Mouse (Mus musculus) small intestine, adult 2 months (tissue): ENCODE measurements around the gene Zfp575. TPM values are rescaled to one million over a fixed set of nuclear protein-coding genes. Genes with fewer than 3 reads are reported as not detected.

ENCODE experiments used
- H3K27ac ChIP-seq: fragments of 200-500 bp; 2 replicates; pipeline ENCODE4 v1.5.1; 2012; ENCODE audit warnings: low read depth, low read length, control low read depth, inconsistent platforms; ENCODE audit not compliant: insufficient read depth
- H3K27me3 ChIP-seq: fragments of 200-500 bp; 2 replicates; pipeline ENCODE4 v1.6.1; 2012; ENCODE audit warnings: mild to moderate bottlenecking, moderate library complexity, low read length, inconsistent platforms; ENCODE audit not compliant: control insufficient read depth, insufficient read depth
- H3K36me3 ChIP-seq: fragments of 200-500 bp; 2 replicates; pipeline ENCODE4 v1.6.1; 2012; ENCODE audit warnings: mild to moderate bottlenecking, low read length, control low read depth, inconsistent platforms; ENCODE audit not compliant: control insufficient read depth, insufficient read depth
- H3K4me1 ChIP-seq: fragments of 200-500 bp; 2 replicates; pipeline ENCODE4 v1.6.1; 2012; ENCODE audit warnings: low read length, inconsistent platforms, mixed read lengths; ENCODE audit not compliant: control insufficient read depth, insufficient read depth, insufficient read length
- H3K4me3 ChIP-seq: fragments of 200-500 bp; 2 replicates; pipeline ENCODE4 v1.5.1; 2012; ENCODE audit warnings: low read depth, mild to moderate bottlenecking, control low read depth, inconsistent platforms, low read length, moderate library complexity
- CTCF ChIP-seq: fragments of 200-500 bp; IDR thresholded peaks from 2 replicates; pipeline ENCODE4 v1.5.1; 2012; ENCODE audit warnings: low read depth, mild to moderate bottlenecking, control low read depth, inconsistent platforms, low read length, moderate library complexity, mixed read lengths; ENCODE audit not compliant: insufficient replicate concordance, insufficient read length; ENCODE audit errors: extremely low read depth
- POLR2A ChIP-seq: fragments of 200-500 bp; IDR thresholded peaks from 2 replicates; pipeline ENCODE4 v1.6.1; 2012; ENCODE audit warnings: low read depth, mild to moderate bottlenecking, control low read depth, inconsistent platforms, low read length, moderate library complexity
- WGBS: fragments of 180-500 bp; shearing (Covaris S2); methylation state at CpG from one replicate; pipeline ENCODE4 v1.1.7; 2018; 5-methylcytosine and 5-hydroxymethylcytosine counted together
- polyA plus RNA-seq: library from polyadenylated mRNA; depleted of rRNA; stranded (reverse); fragments of >200 nt; gene quantifications from 2 replicates; pipeline ENCODE4 v1.2.3, GENCODE M21; 2012

The Zfp575 gene
- polyA plus RNA-seq, 1 experiment, result 0.62 TPM

- no peak overlapping the region for H3K27ac ChIP-seq
- WGBS, result 54% methylated on average over 4 of the region's 4 CpGs
- peaks cover 27% of the 10 kb centered on the region for H3K4me1 ChIP-seq
- TF ChIP-seq POLR2A (no peak), CTCF (no peak)
- H3K4me3 ChIP-seq, result no peak overlapping the region
- H3K27me3 ChIP-seq, result no peaks in the 10 kb centered on the region
- no peaks in the 10 kb centered on the region for H3K36me3 ChIP-seq
Observed at GRCm38 (mm10) chr7:24592163-24592562, 4.7 kb upstream of the Zfp575 start.

- H3K27ac ChIP-seq, result no peak overlapping the region
- no peak for TF ChIP-seq CTCF
- no peak for TF ChIP-seq POLR2A
Observed at GRCm38 (mm10) chr7:24591735-24592134, 4.3 kb upstream of the Zfp575 start.

GRCm38 (mm10) chr7:24588336-24588735, 895 bp upstream of the Zfp575 start:
- no peaks in the 10 kb centered on the region for H3K36me3 ChIP-seq
- no peaks in the 10 kb centered on the region for H3K27me3 ChIP-seq
- TF ChIP-seq CTCF, result no peak
- TF ChIP-seq POLR2A, result no peak
- whole genome bisulfite sequencing, result 15% methylated on average over 13 of the region's 13 CpGs
- H3K27ac ChIP-seq, result peak overlapping the region; percentile 69
- peaks cover 26% of the 10 kb centered on the region for H3K4me1 ChIP-seq
- no peak overlapping the region for H3K4me3 ChIP-seq

More at GRCm38 (mm10) chr7:24591735-24592134, 4.3 kb upstream of the Zfp575 start:
- Histone ChIP-seq H3K27me3 (no peaks in the 10 kb centered on the region), H3K4me1 (peaks cover 28% of the 10 kb centered on the region), H3K36me3 (no peaks in the 10 kb centered on the region), H3K4me3 (no peak overlapping the region)
- 25% methylated on average over 5 of the region's 5 CpGs for WGBS

GRCm38 (mm10) chr7:24586828-24587227, 613 bp downstream of the Zfp575 start:
- 8% methylated on average over 8 of the region's 8 CpGs for WGBS
- Histone ChIP-seq H3K36me3 (no peaks in the 10 kb centered on the region), H3K27me3 (no peaks in the 10 kb centered on the region), H3K27ac (no peak overlapping the region), H3K4me1 (peaks cover 20% of the 10 kb centered on the region), H3K4me3 (no peak overlapping the region)
- no peak for TF ChIP-seq CTCF
- no peak for TF ChIP-seq POLR2A

- no peak for TF ChIP-seq POLR2A
- no peak for TF ChIP-seq CTCF
- Histone ChIP-seq H3K27ac (no peak overlapping the region), H3K36me3 (no peaks in the 10 kb centered on the region), H3K4me3 (no peak overlapping the region), H3K4me1 (peaks cover 15% of the 10 kb centered on the region), H3K27me3 (no peaks in the 10 kb centered on the region)
- WGBS, result 67% methylated on average over 16 of the region's 16 CpGs
Observed at GRCm38 (mm10) chr7:24585995-24586394, 1.4 kb downstream of the Zfp575 start.

- 91% methylated on average over 6 of the region's 6 CpGs for WGBS
- Histone ChIP-seq H3K27ac (no peak overlapping the region), H3K27me3 (no peaks in the 10 kb centered on the region), H3K4me1 (peaks cover 15% of the 10 kb centered on the region), H3K4me3 (no peak overlapping the region), H3K36me3 (no peaks in the 10 kb centered on the region)
- TF ChIP-seq CTCF (no peak), POLR2A (no peak)
Observed at GRCm38 (mm10) chr7:24584876-24585275, 2.6 kb downstream of the Zfp575 start.

GRCm38 (mm10) chr7:24577811-24578210, 9.6 kb downstream of the Zfp575 start:
- Histone ChIP-seq H3K4me1 (peaks cover 9% of the 10 kb centered on the region), H3K4me3 (no peak overlapping the region), H3K27ac (no peak overlapping the region), H3K27me3 (no peaks in the 10 kb centered on the region), H3K36me3 (no peaks in the 10 kb centered on the region)
- TF ChIP-seq POLR2A (no peak), CTCF (no peak)
- WGBS, result 92% methylated on average over 10 of the region's 10 CpGs

GRCm38 (mm10) chr7:24574224-24574796, 13.1 kb downstream of the Zfp575 start:
- no peak overlapping the region for H3K4me3 ChIP-seq
- H3K36me3 ChIP-seq, result peaks cover 2% of the 10 kb centered on the region; the same call in 1 of the 2 replicates
- H3K4me1 ChIP-seq, result peaks cover 9% of the 10 kb centered on the region
- TF ChIP-seq CTCF, result no peak
- no peak for TF ChIP-seq POLR2A
- no peaks in the 10 kb centered on the region for H3K27me3 ChIP-seq
- WGBS, result 42% methylated on average over 12 of the region's 12 CpGs
- H3K27ac ChIP-seq, result no peak overlapping the region
